Comparison of ENCODE assay signal across 36 mouse cellular contexts in the genomic region with DNA sequence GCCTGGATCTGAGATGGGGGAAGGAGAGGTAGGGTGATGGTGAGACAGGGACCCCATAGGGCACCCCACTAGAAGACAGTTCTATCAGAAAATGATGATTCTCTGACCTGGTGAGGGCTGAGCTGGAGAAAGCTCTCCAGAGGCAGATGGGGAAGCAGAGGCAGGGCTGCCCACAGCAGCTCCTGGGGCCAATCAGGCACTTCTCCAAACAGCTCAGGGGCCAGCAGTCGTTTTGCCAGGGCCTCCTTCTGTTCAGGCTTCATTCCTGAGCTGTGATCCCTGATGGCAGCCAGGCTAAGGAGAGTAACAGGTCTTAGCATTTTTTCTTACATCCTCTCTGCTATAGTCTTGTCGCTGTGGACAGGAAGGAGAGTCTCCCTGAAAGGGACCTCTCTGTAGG. TPM values are rescaled to one million over a fixed set of nuclear protein-coding genes. Genes with fewer than 3 reads are reported as not detected.
"Had no signal": no experiment of that assay in that cellular context is flagged by ENCODE, and none has a peak within 500 bp of the region (broad histone marks: within the 10 kb centered on the region; RNA-seq: fewer than 3 reads in every experiment).

No protein-coding gene starts in this region.

- H3K9me3 ChIP-seq: limb, embryonic 13.5 days; limb, embryonic 15.5 days; liver, embryonic 12.5 days; liver, embryonic 13.5 days; liver, embryonic 15.5 days; lung, embryonic 15.5 days; megakaryocyte, embryonic 14.5 days; midbrain, embryonic 10.5 days; midbrain, embryonic 12.5 days; midbrain, embryonic 13.5 days; midbrain, embryonic 15.5 days; neural tube, embryonic 12.5 days had no signal

- H3K4me1 ChIP-seq: limb, embryonic 13.5 days; limb, embryonic 15.5 days; liver, embryonic 12.5 days; liver, embryonic 13.5 days; liver, embryonic 15.5 days; lung, embryonic 15.5 days; midbrain, embryonic 10.5 days; midbrain, embryonic 12.5 days; midbrain, embryonic 13.5 days; midbrain, embryonic 15.5 days; neural tube, embryonic 12.5 days had no signal

- H3K4me3 ChIP-seq: left cerebral cortex, adult 2 months; limb, embryonic 13.5 days; limb, embryonic 15.5 days; liver, embryonic 12.5 days; liver, embryonic 13.5 days; liver, embryonic 15.5 days; lung, embryonic 15.5 days; midbrain, embryonic 10.5 days; midbrain, embryonic 12.5 days; midbrain, embryonic 13.5 days; midbrain, embryonic 15.5 days; myocyte; neural tube, embryonic 12.5 days had no signal

- H3K27me3 ChIP-seq: liver, embryonic 13.5 days; liver, embryonic 15.5 days; lung, embryonic 15.5 days; midbrain, embryonic 12.5 days; midbrain, embryonic 13.5 days; midbrain, embryonic 15.5 days; neural tube, embryonic 12.5 days had no signal

- ATAC-seq: liver, embryonic 12.5 days; liver, postnatal 0 days; lung, postnatal 0 days; midbrain, embryonic 13.5 days; midbrain, embryonic 15.5 days; midbrain, embryonic 16.5 days had no signal

- H3K4me2 ChIP-seq: limb, embryonic 13.5 days; limb, embryonic 15.5 days; liver, embryonic 11.5 days; liver, embryonic 12.5 days; liver, embryonic 13.5 days; liver, embryonic 15.5 days; lung, embryonic 14.5 days; lung, embryonic 15.5 days; midbrain, embryonic 11.5 days; midbrain, embryonic 12.5 days; midbrain, embryonic 13.5 days; midbrain, embryonic 15.5 days; neural tube, embryonic 12.5 days had no signal

- H3K9ac ChIP-seq: limb, embryonic 13.5 days; limb, embryonic 15.5 days; liver, embryonic 12.5 days; liver, embryonic 13.5 days; liver, embryonic 14.5 days; liver, embryonic 15.5 days; liver, postnatal 0 days; lung, embryonic 14.5 days; lung, embryonic 15.5 days; midbrain, embryonic 12.5 days; midbrain, embryonic 13.5 days; midbrain, embryonic 15.5 days; neural tube, embryonic 12.5 days had no signal

- H3K27ac ChIP-seq: left cerebral cortex, adult 2 months; limb, embryonic 13.5 days; limb, embryonic 15.5 days; liver, embryonic 12.5 days; liver, embryonic 13.5 days; liver, embryonic 14.5 days; liver, embryonic 15.5 days; lung, embryonic 15.5 days; macrophage; midbrain, embryonic 10.5 days; midbrain, embryonic 12.5 days; midbrain, embryonic 13.5 days; midbrain, embryonic 15.5 days; neural tube, embryonic 12.5 days had no signal

- DNase-seq: left cerebral cortex, postnatal 4 days; liver; liver, embryonic 13.5 days; liver, postnatal 0 days; lung, adult 18-20 months; lung, adult 2 months; lung, embryonic 14.5 days; lung, postnatal 10 days; lung, postnatal 14 days; lung, postnatal 36 days; lung, postnatal 4 days; midbrain, embryonic 14.5 days had no signal

- H3K36me3 ChIP-seq: limb, embryonic 13.5 days; limb, embryonic 15.5 days; liver, embryonic 12.5 days; liver, embryonic 13.5 days; liver, embryonic 15.5 days; lung, embryonic 15.5 days; midbrain, embryonic 10.5 days; midbrain, embryonic 12.5 days; midbrain, embryonic 13.5 days; midbrain, embryonic 15.5 days; neural tube, embryonic 12.5 days had no signal

RNA-seq across cellular contexts. Expression of a gene that starts 12.2 kb away (rescaled TPM):
- polyA plus RNA-seq: limb, embryonic 11.5 days; limb, embryonic 13.5 days; limb, embryonic 15.5 days; liver, adult 2 months; liver, embryonic 11.5 days; liver, embryonic 12.5 days; liver, embryonic 13.5 days; liver, embryonic 14.5 days; liver, embryonic 15.5 days; liver, embryonic 16.5 days; liver, postnatal 0 days; lung, adult 2 months; lung, embryonic 15.5 days; lung, embryonic 16.5 days; lung, postnatal 0 days; macrophage; midbrain, embryonic 10.5 days; midbrain, embryonic 11.5 days; midbrain, embryonic 12.5 days; midbrain, embryonic 13.5 days; midbrain, embryonic 14.5 days; midbrain, embryonic 15.5 days; myocyte; neural tube, embryonic 11.5 days; neural tube, embryonic 12.5 days had no signal

RNA-seq across cellular contexts. Expression of a gene that starts 17.3 kb away (rescaled TPM):
- polyA plus RNA-seq: liver, embryonic 12.5 days; macrophage; myocyte had no signal
